Mouse (Mus musculus) thymus, adult 2 months (tissue): ENCODE data around the gene Bpifc. TPM values are rescaled to one million over a fixed set of nuclear protein-coding genes. Genes with fewer than 3 reads are reported as not detected.
A peak's percentile ranks its signal among the peaks of the same experiment; 100 is the strongest.

Experiments used
- DNase-seq: peaks from one replicate; pipeline ENCODE4 v3.0.0; 2021
- H3K27ac ChIP-seq: fragments of 200-500 bp; 2 replicates; pipeline ENCODE4 v1.5.1; 2012; ENCODE audit warnings: low read length, control low read depth; ENCODE audit not compliant: control insufficient read depth, insufficient read depth
- H3K27me3 ChIP-seq: fragments of 200-500 bp; 2 replicates; pipeline ENCODE4 v1.6.1; 2012; ENCODE audit warnings: mild to moderate bottlenecking, low read length, moderate library complexity, mixed read lengths; ENCODE audit not compliant: control insufficient read depth, insufficient read depth
- H3K36me3 ChIP-seq: fragments of 200-500 bp; 2 replicates; pipeline ENCODE4 v1.6.1; 2012; ENCODE audit warnings: mild to moderate bottlenecking, low read length, moderate library complexity; ENCODE audit not compliant: control insufficient read depth, insufficient read depth
- H3K4me1 ChIP-seq: fragments of 200-500 bp; replicated peaks from 2 replicates; pipeline ENCODE4 v1.6.1; 2012; ENCODE audit warnings: low read length; ENCODE audit not compliant: control insufficient read depth, insufficient read depth
- H3K4me3 ChIP-seq: fragments of 200-500 bp; 2 replicates; pipeline ENCODE4 v1.5.1; 2012; ENCODE audit warnings: mild to moderate bottlenecking, low read length, control low read depth, moderate library complexity; ENCODE audit not compliant: control insufficient read depth, insufficient read depth
- CTCF ChIP-seq: fragments of 200-500 bp; IDR thresholded peaks from 2 replicates; pipeline ENCODE4 v1.5.1; 2012; ENCODE audit warnings: mild to moderate bottlenecking, control low read depth, low read length, moderate library complexity, borderline replicate concordance; ENCODE audit not compliant: control insufficient read depth, poor library complexity, insufficient read depth; ENCODE audit errors: extremely low read depth
- POLR2A ChIP-seq: fragments of 200-500 bp; IDR thresholded peaks from 2 replicates; pipeline ENCODE4 v1.6.1; 2012; ENCODE audit warnings: mild to moderate bottlenecking, low read length, control low read depth, moderate library complexity; ENCODE audit not compliant: control insufficient read depth, poor library complexity, insufficient read depth; ENCODE audit errors: extremely low read depth
- WGBS: fragments of 180-500 bp; shearing (Covaris S2); methylation state at CpG from one replicate; pipeline ENCODE4 v1.1.7; 2018; 5-methylcytosine and 5-hydroxymethylcytosine counted together
- polyA plus RNA-seq: library from polyadenylated mRNA; depleted of rRNA; stranded (reverse); fragments of >200 nt; gene quantifications from 2 replicates; pipeline ENCODE4 v1.2.3, GENCODE M21; 2012; rRNA removed

Gene Bpifc
- polyA plus RNA-seq, 1 experiment = 1.2 TPM

- Histone ChIP-seq H3K36me3 (peaks cover 17% of the 10 kb centered on the region), H3K27ac (no peak within 1 kb of the TSS), H3K27me3 (no peaks in the 10 kb centered on the region), H3K4me3 (peak within 1 kb of the TSS; percentile 75), H3K4me1 (no peaks in the 10 kb centered on the region)
- WGBS = under 1% methylated on average over 88 of the region's 90 CpGs
- peak; percentile 98 for DNase-seq
- TF ChIP-seq POLR2A = peak; percentile 50
- TF ChIP-seq CTCF = peak; percentile 64
Observed at GRCm38 (mm10) chr10:85916498-85917309, 95.0 kb downstream of the Bpifc start, which contains the start of gene Prdm4. Prdm4 (minus strand) TSS chr10:85917142.

Other genes starting within 250 kb of the Bpifc start
- gene Pwp1, start 182.4 kb downstream of the Bpifc start, polyA plus RNA-seq = 15.0 and 16.5 TPM in 2 replicates
- 48.2 and 49.9 TPM in 2 replicates for gene Prdm4, start 94.8 kb downstream of the Bpifc start, polyA plus RNA-seq
- not detected in 2 replicates for gene Ascl4, start 84.2 kb downstream of the Bpifc start, polyA plus RNA-seq
- 58.1 and 59.4 TPM in 2 replicates for gene Rtcb, start 54.1 kb downstream of the Bpifc start, polyA plus RNA-seq
- 50.0 and 53.2 TPM in 2 replicates for gene Fbxo7, start 10.1 kb upstream of the Bpifc start, polyA plus RNA-seq